Mouse (Mus musculus) mouse embryonic stem cell (cell line): ENCODE measurements at regions not wholly inside any gene's neighbourhood (a gene's known extent, or its start where the extent isn't known, plus 50 kb on each side); places are given as distances from the start of the nearest gene placed in this dataset.

Experiments used
- in situ Hi-C, 2 experiments: fragments of 300-500 bp; cut with MboI; formaldehyde crosslinking; loops; 1 replicate in 1 of 2; 3 replicates in 1 of 2; pipeline ENCODE4 v1.14.3; 2019 to 2020; ENCODE audit warnings: low sequenced_read_pairs in 2 of 2, low pct_unique_long_range_greater_than_20kb in 1 of 2, mixed read lengths in 1 of 2; ENCODE audit not compliant: unreplicated experiment in 1 of 2

- in situ Hi-C loops: no loop called here
Observed at GRCm38 (mm10) chr16:76104673-76105072, 82.6 kb upstream of the Samsn1 start.

GRCm38 (mm10) chr16:76101773-76102172 lies 79.7 kb upstream of the Samsn1 start:
- in situ Hi-C loops: no loop called here

- in situ Hi-C loops: no loop called here
Observed at GRCm38 (mm10) chr16:76097808-76098207, 75.7 kb upstream of the Samsn1 start.

GRCm38 (mm10) chr16:76096363-76096762 lies 74.3 kb upstream of the Samsn1 start:
- in situ Hi-C loops: no loop called here

GRCm38 (mm10) chr16:76085363-76085762 lies 63.3 kb upstream of the Samsn1 start:
- in situ Hi-C loops: no loop called here

GRCm38 (mm10) chr16:76082465-76082864 lies 60.4 kb upstream of the Samsn1 start:
- in situ Hi-C loops: no loop called here

GRCm38 (mm10) chr16:76079761-76080502 lies 57.9 kb upstream of the Samsn1 start:
- in situ Hi-C loops: no loop called here

GRCm38 (mm10) chr16:76078219-76078618 lies 56.1 kb upstream of the Samsn1 start:
- in situ Hi-C loops: no loop called here

- in situ Hi-C loops: no loop called here
Observed at GRCm38 (mm10) chr16:76076231-76076630, 54.1 kb upstream of the Samsn1 start.
